Mouse (Mus musculus): Measurements from ENCODE around the gene Slc35f1. TPM values are rescaled to one million over a fixed set of nuclear protein-coding genes. Genes with fewer than 3 reads are reported as not detected.
A peak's percentile ranks its signal among the peaks of the same experiment; 100 is the strongest.

Gene Slc35f1
- polyA plus RNA-seq, 1 experiment from 2014 or later, result 10.3 TPM

- in situ Hi-C loops (cut with MboI; ENCODE audit: low pct_unique_long_range_greater_than_20kb), result no loop called here
- no peak for DNase-seq (ENCODE audit: low read depth, low spot score)
- TF ChIP-seq CTCF (IDR thresholded peaks at IDR 0.05), result no peak
- CTCF ChIA-PET, result interaction anchor here (1.4 kb wide), 1 partner anchor 8 kb away, joined by 4 read pairs; no protein-coding TSS in a partner anchor
- POLR2A ChIA-PET, result no interaction called here
- H3K27me3 ChIP-seq, result no peaks in the 10 kb centered on the region
- no peak for ATAC-seq
Measured at GRCm38 (mm10) chr10:52926330-52926729, 236.0 kb downstream of the Slc35f1 start.

DNA sequence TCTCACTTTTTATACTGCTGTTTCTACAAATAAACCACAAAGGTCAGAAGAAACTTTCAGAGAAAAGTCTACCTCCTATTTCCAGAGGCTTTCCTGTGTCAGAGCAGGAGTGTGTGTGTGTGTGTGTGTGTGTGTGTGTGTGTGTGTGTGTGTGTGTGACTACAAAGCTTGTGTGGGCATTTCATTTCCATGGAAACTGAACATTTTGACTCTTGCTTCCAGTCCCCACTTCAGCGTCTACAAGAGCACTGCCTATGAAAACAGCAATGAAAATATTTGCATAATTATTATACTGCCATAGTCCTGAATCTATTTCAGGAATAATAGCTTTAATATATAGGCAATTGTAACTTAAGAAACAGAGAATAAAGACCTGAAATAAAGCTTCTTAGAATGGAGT lies 241.8 kb downstream of the Slc35f1 start:
- no peaks in the 10 kb centered on the region for H3K27me3 ChIP-seq
- in situ Hi-C loops (cut with MboI; ENCODE audit: low pct_unique_long_range_greater_than_20kb), result no loop called here
- ATAC-seq (no peak), DNase-seq (ENCODE audit: low read depth, low spot score) (no peak)
- CTCF ChIA-PET, result no interaction called here
- POLR2A ChIA-PET, result no interaction called here
- TF ChIP-seq CTCF (IDR thresholded peaks at IDR 0.05), result no peak

DNA sequence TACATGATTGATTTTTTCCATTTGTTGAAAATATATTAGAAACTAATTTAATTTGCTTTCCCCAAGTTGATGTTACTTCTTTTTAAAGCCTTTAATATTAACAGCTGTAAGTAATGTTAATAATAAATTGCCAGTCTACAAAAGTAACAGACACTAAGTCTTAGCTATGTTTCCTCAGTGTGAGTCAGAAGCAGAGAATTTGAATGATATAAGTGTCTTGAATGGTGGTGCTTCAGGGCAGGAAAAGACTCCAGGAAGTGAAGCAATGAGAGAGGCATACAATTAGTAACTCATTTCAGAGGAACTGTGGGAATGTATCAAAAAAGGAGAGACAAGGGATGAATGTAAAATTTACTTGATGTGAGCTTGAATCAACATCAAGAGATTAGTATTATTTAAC lies 244.3 kb downstream of the Slc35f1 start:
- H3K27me3 ChIP-seq, result no peaks in the 10 kb centered on the region
- ATAC-seq, result peak; percentile 90
- in situ Hi-C loops (cut with MboI; ENCODE audit: low pct_unique_long_range_greater_than_20kb), result no loop called here
- CTCF ChIA-PET, result interaction anchor here (0.9 to 1.4 kb wide), 2 partner anchors 9 to 54 kb away, joined by 3 to 4 read pairs; no protein-coding TSS in a partner anchor
- peak; percentile 42 for DNase-seq (ENCODE audit: low read depth, low spot score)
- POLR2A ChIA-PET, result no interaction called here
- TF ChIP-seq CTCF (IDR thresholded peaks at IDR 0.05), result no peak

GRCm38 (mm10) chr10:52940111-52940830 lies 249.9 kb downstream of the Slc35f1 start:
- no peak for DNase-seq (ENCODE audit: low read depth, low spot score)
- ATAC-seq, result no peak
- TF ChIP-seq CTCF (IDR thresholded peaks at IDR 0.05), result no peak
- POLR2A ChIA-PET, result no interaction called here
- in situ Hi-C loops (cut with MboI; ENCODE audit: low pct_unique_long_range_greater_than_20kb), result no loop called here
- CTCF ChIA-PET, result no interaction called here
- H3K27me3 ChIP-seq, result no peaks in the 10 kb centered on the region

DNA sequence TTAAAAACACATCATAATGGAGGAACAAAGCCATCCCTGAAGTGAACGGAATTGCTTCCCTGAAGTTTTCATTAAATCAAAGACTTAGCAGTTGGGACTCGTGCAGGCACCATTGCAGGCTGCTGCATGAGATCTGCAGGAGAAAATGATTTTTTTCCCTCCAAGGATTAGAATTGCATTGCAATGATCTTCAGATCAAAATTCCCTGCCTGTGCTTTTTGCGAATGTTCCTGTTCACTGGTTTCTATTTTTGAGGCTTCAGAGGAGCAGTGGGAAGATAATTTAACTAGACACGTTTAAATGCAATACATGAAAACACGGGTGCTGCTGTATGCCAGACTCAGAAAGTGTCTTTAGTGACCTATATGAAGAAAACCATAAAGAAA lies 250.5 kb downstream of the Slc35f1 start:
- ATAC-seq (no peak), DNase-seq (ENCODE audit: low read depth, low spot score) (no peak)
- in situ Hi-C loops (cut with MboI; ENCODE audit: low pct_unique_long_range_greater_than_20kb), result no loop called here
- CTCF ChIA-PET, result no interaction called here
- no peaks in the 10 kb centered on the region for H3K27me3 ChIP-seq
- TF ChIP-seq CTCF (IDR thresholded peaks at IDR 0.05), result no peak
- POLR2A ChIA-PET, result no interaction called here

GRCm38 (mm10) chr10:52952581-52952980 lies 262.2 kb downstream of the Slc35f1 start:
- in situ Hi-C loops (cut with MboI; ENCODE audit: low pct_unique_long_range_greater_than_20kb), result no loop called here
- no peaks in the 10 kb centered on the region for H3K27me3 ChIP-seq
- ChIA-PET POLR2A (no interaction called here), CTCF (no interaction called here)
- ATAC-seq, result no peak
- no peak for TF ChIP-seq CTCF (IDR thresholded peaks at IDR 0.05)
- DNase-seq (ENCODE audit: low read depth, low spot score), result no peak

- no peak for ATAC-seq
- in situ Hi-C loops (cut with MboI; ENCODE audit: low pct_unique_long_range_greater_than_20kb), result no loop called here
- ChIA-PET CTCF (no interaction called here), POLR2A (no interaction called here)
- no peak for TF ChIP-seq CTCF (IDR thresholded peaks at IDR 0.05)
- H3K27me3 ChIP-seq, result no peaks in the 10 kb centered on the region
- DNase-seq (ENCODE audit: low read depth, low spot score), result no peak
Measured at GRCm38 (mm10) chr10:52956728-52957127, 266.4 kb downstream of the Slc35f1 start.

DNA sequence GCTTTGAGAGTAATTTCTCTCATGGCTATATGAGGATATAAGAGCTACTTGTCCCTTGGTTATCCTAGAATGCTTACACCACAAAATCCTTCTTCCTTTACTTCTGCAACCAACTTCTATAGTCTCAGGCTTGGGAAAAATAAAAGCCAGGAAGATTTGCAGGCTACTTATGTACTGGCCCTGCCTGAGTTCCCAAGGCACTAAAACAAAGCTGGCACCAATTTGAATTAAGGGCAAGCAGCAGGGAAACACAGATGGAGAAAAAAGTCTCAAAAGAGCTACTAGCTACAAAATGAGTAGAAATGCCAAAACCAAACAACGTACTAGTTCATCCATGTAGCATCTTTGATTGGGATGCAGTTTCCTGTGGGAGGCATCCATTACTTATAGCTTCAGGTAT lies 288.9 kb downstream of the Slc35f1 start:
- in situ Hi-C loops (cut with MboI; ENCODE audit: low pct_unique_long_range_greater_than_20kb), result no loop called here
- CTCF ChIA-PET, result interaction anchor here (1.1 to 1.5 kb wide), 2 partner anchors 12 to 14 kb away, joined by 3 read pairs; no protein-coding TSS in a partner anchor
- no peak for TF ChIP-seq CTCF (IDR thresholded peaks at IDR 0.05)
- DNase-seq (ENCODE audit: low read depth, low spot score) (no peak), ATAC-seq (no peak)
- POLR2A ChIA-PET, result no interaction called here
- no peaks in the 10 kb centered on the region for H3K27me3 ChIP-seq

- ATAC-seq, result no peak
- ChIA-PET CTCF (interaction anchor here (1.3 to 1.8 kb wide), 2 partner anchors 11 to 19 kb away, joined by 3 to 4 read pairs; no protein-coding TSS in a partner anchor), POLR2A (interaction anchor here (0.6 kb wide), 1 partner anchor 273 kb away, joined by 3 read pairs; no protein-coding TSS in a partner anchor)
- DNase-seq (ENCODE audit: low read depth, low spot score), result no peak
- in situ Hi-C loops (cut with MboI; ENCODE audit: low pct_unique_long_range_greater_than_20kb), result no loop called here
- TF ChIP-seq CTCF (IDR thresholded peaks at IDR 0.05), result no peak
- H3K27me3 ChIP-seq, result no peaks in the 10 kb centered on the region
Measured at GRCm38 (mm10) chr10:52982836-52983235, 292.5 kb downstream of the Slc35f1 start.

GRCm38 (mm10) chr10:52992246-52992645 lies 301.9 kb downstream of the Slc35f1 start:
- no peak for ATAC-seq
- in situ Hi-C loops (cut with MboI; ENCODE audit: low pct_unique_long_range_greater_than_20kb), result no loop called here
- ChIA-PET POLR2A (no interaction called here), CTCF (interaction anchor here (1.1 to 1.3 kb wide), 2 partner anchors 13 to 17 kb away, joined by 3 read pairs; no protein-coding TSS in a partner anchor)
- no peak for DNase-seq (ENCODE audit: low read depth, low spot score)
- TF ChIP-seq CTCF (IDR thresholded peaks at IDR 0.05), result no peak
- no peaks in the 10 kb centered on the region for H3K27me3 ChIP-seq

- no peaks in the 10 kb centered on the region for H3K27me3 ChIP-seq
- ChIA-PET POLR2A (no interaction called here), CTCF (no interaction called here)
- ATAC-seq (no peak), DNase-seq (ENCODE audit: low read depth, low spot score) (no peak)
- TF ChIP-seq CTCF (IDR thresholded peaks at IDR 0.05), result no peak
- in situ Hi-C loops (cut with MboI; ENCODE audit: low pct_unique_long_range_greater_than_20kb), result no loop called here
Measured at GRCm38 (mm10) chr10:52996886-52997285, 306.6 kb downstream of the Slc35f1 start.
